Mouse (Mus musculus): ENCODE results near the gene 1700086D15Rik.

The 1700086D15Rik gene

GRCm38 (mm10) chr11:65135251-65135739 lies 24.4 kb downstream of the 1700086D15Rik start:
- no peak for DNase-seq (ENCODE audit: low read depth, low spot score)

DNA sequence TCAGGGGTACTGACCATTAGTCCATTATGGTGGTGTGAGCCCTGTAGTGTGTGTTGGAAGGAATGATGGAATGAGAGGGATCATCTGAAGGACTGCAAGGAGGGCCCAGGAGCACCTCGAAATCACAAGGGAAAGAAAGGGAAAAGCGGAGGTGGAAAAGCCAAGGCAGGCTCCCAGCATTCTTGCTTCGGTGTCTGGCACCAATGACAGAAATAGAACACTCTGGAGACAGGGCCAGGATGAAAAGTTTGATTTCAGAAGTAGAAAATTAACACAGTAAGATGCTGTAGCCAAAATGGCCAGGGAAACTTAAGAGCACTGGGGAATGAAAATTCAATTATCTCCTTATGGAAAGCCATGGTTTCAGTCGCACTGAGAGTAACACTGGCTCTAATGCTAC lies 26.0 kb downstream of the 1700086D15Rik start:
- no peak for DNase-seq (ENCODE audit: low read depth, low spot score)

DNA sequence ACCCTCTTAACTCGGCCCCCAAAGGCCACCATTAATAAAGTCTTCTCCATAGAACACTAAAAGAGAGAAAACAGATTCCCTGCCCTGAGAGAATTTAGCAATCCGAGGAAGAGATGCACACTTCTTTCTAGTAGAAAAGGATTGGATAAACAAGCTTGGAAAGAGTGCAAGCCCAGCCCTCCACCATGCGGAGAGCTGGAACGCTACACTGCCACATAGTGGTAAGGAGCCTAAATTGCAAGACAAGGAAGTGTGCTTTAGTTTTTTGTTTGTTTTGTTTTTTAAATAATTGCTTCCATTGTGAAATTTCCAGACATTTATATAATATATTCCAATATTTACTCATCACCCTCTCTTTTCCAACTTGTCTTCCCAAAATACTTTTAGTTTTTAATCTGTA lies 30.6 kb downstream of the 1700086D15Rik start:
- DNase-seq (ENCODE audit: low read depth, low spot score) = no peak

GRCm38 (mm10) chr11:65128666-65129065 lies 31.0 kb downstream of the 1700086D15Rik start:
- DNase-seq (ENCODE audit: low read depth, low spot score) = no peak

GRCm38 (mm10) chr11:65126566-65126965 lies 33.1 kb downstream of the 1700086D15Rik start:
- no peak for DNase-seq (ENCODE audit: low read depth, low spot score)

GRCm38 (mm10) chr11:65124913-65125418 lies 34.7 kb downstream of the 1700086D15Rik start:
- DNase-seq (ENCODE audit: low read depth, low spot score) = peak; percentile 30

- DNase-seq (ENCODE audit: low read depth, low spot score) = no peak
Observed at GRCm38 (mm10) chr11:65120276-65120675, 39.4 kb downstream of the 1700086D15Rik start.

GRCm38 (mm10) chr11:65115811-65116210 lies 43.9 kb downstream of the 1700086D15Rik start:
- DNase-seq (ENCODE audit: low read depth, low spot score) = no peak

- DNase-seq (ENCODE audit: low read depth, low spot score) = no peak
Observed at GRCm38 (mm10) chr11:65112086-65112485, 47.6 kb downstream of the 1700086D15Rik start.

GRCm38 (mm10) chr11:65111651-65112050 lies 48.0 kb downstream of the 1700086D15Rik start:
- peak; percentile 19 for DNase-seq (ENCODE audit: low read depth, low spot score)

GRCm38 (mm10) chr11:65110058-65110457 lies 49.6 kb downstream of the 1700086D15Rik start:
- DNase-seq (ENCODE audit: low read depth, low spot score) = no peak

GRCm38 (mm10) chr11:65107734-65108171 lies 51.9 kb downstream of the 1700086D15Rik start:
- no peak for DNase-seq (ENCODE audit: low read depth, low spot score)

GRCm38 (mm10) chr11:65107151-65107550 lies 52.5 kb downstream of the 1700086D15Rik start:
- DNase-seq (ENCODE audit: low read depth, low spot score) = no peak

DNA sequence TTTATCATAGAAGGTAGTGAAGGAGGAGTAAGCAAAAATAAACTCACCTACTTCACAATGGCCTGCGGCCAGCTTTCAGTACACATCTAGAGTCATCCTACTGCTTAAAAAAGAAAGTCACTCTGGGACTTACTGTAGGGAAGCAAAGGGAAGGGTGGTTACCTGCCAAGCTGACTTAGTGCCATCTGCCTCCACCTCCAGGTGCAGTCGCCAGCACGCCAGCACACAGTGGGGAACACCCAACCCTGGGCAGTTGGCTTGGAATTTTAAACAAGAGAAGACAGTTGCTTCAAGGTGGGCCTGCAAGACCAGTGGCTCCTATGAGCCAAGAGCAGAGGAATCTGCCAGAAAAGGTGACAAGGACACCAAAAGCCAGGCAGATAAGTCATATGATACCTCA lies 55.6 kb downstream of the 1700086D15Rik start:
- DNase-seq (ENCODE audit: low read depth, low spot score) = no peak

All from mesoderm, embryonic 11.5 days (tissue).